Mouse (Mus musculus) small intestine, adult 2 months (tissue): ENCODE measurements around the gene St7. TPM values are rescaled to one million over a fixed set of nuclear protein-coding genes. Genes with fewer than 3 reads are reported as not detected.

Source experiments
- H3K27ac ChIP-seq: fragments of 200-500 bp; 2 replicates; pipeline ENCODE4 v1.5.1; 2012; ENCODE audit warnings: low read depth, low read length, control low read depth, inconsistent platforms; ENCODE audit not compliant: insufficient read depth
- H3K27me3 ChIP-seq: fragments of 200-500 bp; 2 replicates; pipeline ENCODE4 v1.6.1; 2012; ENCODE audit warnings: mild to moderate bottlenecking, moderate library complexity, low read length, inconsistent platforms; ENCODE audit not compliant: control insufficient read depth, insufficient read depth
- H3K36me3 ChIP-seq: fragments of 200-500 bp; 2 replicates; pipeline ENCODE4 v1.6.1; 2012; ENCODE audit warnings: mild to moderate bottlenecking, low read length, control low read depth, inconsistent platforms; ENCODE audit not compliant: control insufficient read depth, insufficient read depth
- H3K4me1 ChIP-seq: fragments of 200-500 bp; 2 replicates; pipeline ENCODE4 v1.6.1; 2012; ENCODE audit warnings: low read length, inconsistent platforms, mixed read lengths; ENCODE audit not compliant: control insufficient read depth, insufficient read depth, insufficient read length
- H3K4me3 ChIP-seq: fragments of 200-500 bp; 2 replicates; pipeline ENCODE4 v1.5.1; 2012; ENCODE audit warnings: low read depth, mild to moderate bottlenecking, control low read depth, inconsistent platforms, low read length, moderate library complexity
- CTCF ChIP-seq: fragments of 200-500 bp; IDR thresholded peaks from 2 replicates; pipeline ENCODE4 v1.5.1; 2012; ENCODE audit warnings: low read depth, mild to moderate bottlenecking, control low read depth, inconsistent platforms, low read length, moderate library complexity, mixed read lengths; ENCODE audit not compliant: insufficient replicate concordance, insufficient read length; ENCODE audit errors: extremely low read depth
- POLR2A ChIP-seq: fragments of 200-500 bp; IDR thresholded peaks from 2 replicates; pipeline ENCODE4 v1.6.1; 2012; ENCODE audit warnings: low read depth, mild to moderate bottlenecking, control low read depth, inconsistent platforms, low read length, moderate library complexity
- WGBS: fragments of 180-500 bp; shearing (Covaris S2); methylation state at CpG from one replicate; pipeline ENCODE4 v1.1.7; 2018; 5-methylcytosine and 5-hydroxymethylcytosine counted together
- polyA plus RNA-seq: library from polyadenylated mRNA; depleted of rRNA; stranded (reverse); fragments of >200 nt; gene quantifications from 2 replicates; pipeline ENCODE4 v1.2.3, GENCODE M21; 2012

Gene St7
- polyA plus RNA-seq, 1 experiment = 3.3 TPM

- no peak for TF ChIP-seq POLR2A
- no peak for TF ChIP-seq CTCF
- no peak overlapping the region for H3K4me3 ChIP-seq
- H3K36me3 ChIP-seq = no peaks in the 10 kb centered on the region
- no peaks in the 10 kb centered on the region for H3K27me3 ChIP-seq
- no peak overlapping the region for H3K27ac ChIP-seq
- H3K4me1 ChIP-seq = no peaks in the 10 kb centered on the region
- 18% methylated on average over 3 of the region's 3 CpGs for WGBS
These were observed 150.0 kb downstream of the St7 start for GRCm38 (mm10) chr6:17842759-17843158.

DNA sequence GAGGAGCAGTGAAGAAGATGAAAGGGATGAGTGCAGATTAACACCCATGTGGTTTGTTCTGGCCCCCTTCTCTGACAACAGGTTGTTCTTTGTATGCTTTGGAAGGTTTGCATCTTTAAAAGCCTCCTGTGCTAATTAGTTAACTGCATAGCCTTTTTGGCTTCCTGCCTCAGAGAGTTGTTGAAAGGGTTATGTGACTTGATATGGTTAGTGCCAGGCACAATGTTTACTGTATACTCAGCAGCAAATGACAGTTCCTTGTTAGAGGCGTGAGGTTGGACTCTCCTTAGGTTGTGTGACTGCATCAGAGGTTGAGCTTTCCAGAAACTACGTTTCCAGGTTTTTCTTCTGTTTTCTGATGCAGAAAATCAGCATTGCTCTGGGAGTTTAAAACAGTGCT lies 158.6 kb downstream of the St7 start:
- 66% methylated on average over 2 of the region's 2 CpGs for WGBS
- no peak for TF ChIP-seq CTCF
- no peak for TF ChIP-seq POLR2A

DNA sequence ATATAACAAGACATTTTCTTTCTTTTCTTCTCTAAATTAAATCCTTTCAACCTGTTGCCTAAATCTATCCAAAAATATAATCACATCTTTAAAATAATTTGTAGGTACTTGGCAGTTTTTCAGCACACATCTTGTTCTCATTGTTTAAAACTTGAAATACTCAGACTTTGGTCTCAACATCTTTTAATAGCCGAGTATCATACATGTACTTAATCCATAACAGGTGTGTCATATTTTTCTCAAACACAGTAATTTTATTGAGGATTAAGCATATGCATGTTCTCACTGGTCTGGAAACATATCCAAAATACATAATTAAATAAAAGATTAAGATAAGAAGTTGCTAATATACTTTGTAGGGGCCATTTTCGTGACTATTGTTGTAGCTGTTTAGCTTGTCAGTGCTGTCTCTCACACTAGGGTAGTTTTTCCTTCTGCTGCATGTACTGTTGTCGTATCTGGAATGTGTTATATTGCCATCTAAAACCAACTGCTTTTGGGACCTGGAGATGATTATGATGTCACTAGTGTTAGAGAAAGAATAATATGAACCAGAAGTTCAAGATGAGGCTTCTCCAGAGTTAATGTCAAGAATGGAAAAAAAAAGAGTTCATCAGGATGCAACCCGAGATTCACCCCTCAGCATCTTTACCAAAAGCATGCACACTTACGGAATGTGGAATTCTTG lies 161.0 kb downstream of the St7 start:
- 87% methylated on average over 5 of the region's 5 CpGs for whole genome bisulfite sequencing
- H3K36me3 ChIP-seq = no peaks in the 10 kb centered on the region
- no peaks in the 10 kb centered on the region for H3K4me1 ChIP-seq
- no peaks in the 10 kb centered on the region for H3K27me3 ChIP-seq
- H3K27ac ChIP-seq = no peak overlapping the region
- TF ChIP-seq POLR2A = no peak
- TF ChIP-seq CTCF = no peak
- H3K4me3 ChIP-seq = no peak overlapping the region

More for the DNA sequence above, 158.6 kb downstream of the St7 start:
- no peak overlapping the region for H3K27ac ChIP-seq
- no peaks in the 10 kb centered on the region for H3K36me3 ChIP-seq
- no peaks in the 10 kb centered on the region for H3K27me3 ChIP-seq
- H3K4me3 ChIP-seq = no peak overlapping the region
- no peaks in the 10 kb centered on the region for H3K4me1 ChIP-seq

- Histone ChIP-seq H3K4me3 (no peak overlapping the region), H3K27me3 (no peaks in the 10 kb centered on the region), H3K36me3 (no peaks in the 10 kb centered on the region), H3K27ac (no peak overlapping the region), H3K4me1 (no peaks in the 10 kb centered on the region)
- 96% methylated on average over 2 of the region's 2 CpGs for WGBS
- no peak for TF ChIP-seq CTCF
These were observed 162.9 kb downstream of the St7 start for GRCm38 (mm10) chr6:17855616-17856015.

DNA sequence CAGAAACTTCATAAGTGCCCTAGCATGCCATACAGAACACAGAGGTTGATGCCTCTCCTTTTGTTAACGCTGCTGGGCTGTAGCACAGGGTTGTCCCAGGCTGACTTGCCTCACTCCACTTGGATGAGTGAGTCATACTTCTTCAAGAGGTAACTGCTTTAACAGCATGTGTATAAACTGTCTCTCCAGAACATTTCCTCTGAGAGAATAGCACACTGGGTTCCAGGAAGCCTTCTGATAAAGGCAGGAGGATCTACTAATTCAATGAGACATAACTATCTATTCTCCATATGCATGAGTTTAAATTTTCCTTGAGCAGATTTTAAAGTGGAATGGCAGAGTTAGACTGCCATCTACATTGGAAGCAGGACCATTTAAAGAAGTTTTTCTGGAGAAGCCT lies 166.8 kb downstream of the St7 start:
- no peaks in the 10 kb centered on the region for H3K27me3 ChIP-seq
- no peaks in the 10 kb centered on the region for H3K4me1 ChIP-seq
- TF ChIP-seq CTCF (no peak), POLR2A (no peak)
- WGBS = 95% methylated on average over 1 of the region's 1 CpGs
- H3K4me3 ChIP-seq = no peak overlapping the region
- no peak overlapping the region for H3K27ac ChIP-seq
- H3K36me3 ChIP-seq = no peaks in the 10 kb centered on the region

DNA sequence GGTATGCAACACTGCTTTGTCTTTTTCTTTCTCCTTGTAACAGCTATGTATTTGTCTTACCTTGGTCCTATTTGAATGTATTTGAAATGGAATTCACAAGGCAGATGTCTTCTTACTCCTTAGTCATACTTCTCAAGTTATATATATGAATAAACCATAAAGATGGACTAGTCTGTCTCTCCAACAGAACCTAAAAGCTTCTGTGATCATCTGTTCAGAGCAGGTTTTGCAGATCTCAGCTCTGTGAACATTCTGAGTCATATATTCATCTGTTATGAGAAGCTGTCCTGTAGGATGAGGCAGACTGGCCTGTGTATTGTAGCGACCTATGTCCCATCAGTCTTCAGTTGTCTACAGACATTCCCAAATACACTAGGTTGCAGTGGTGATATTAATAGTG lies 167.7 kb downstream of the St7 start:
- Histone ChIP-seq H3K4me3 (no peak overlapping the region), H3K27me3 (no peaks in the 10 kb centered on the region), H3K4me1 (no peaks in the 10 kb centered on the region), H3K36me3 (no peaks in the 10 kb centered on the region), H3K27ac (no peak overlapping the region)
- no peak for TF ChIP-seq CTCF
- no peak for TF ChIP-seq POLR2A
- 88% methylated on average over 1 of the region's 1 CpGs for WGBS

DNA sequence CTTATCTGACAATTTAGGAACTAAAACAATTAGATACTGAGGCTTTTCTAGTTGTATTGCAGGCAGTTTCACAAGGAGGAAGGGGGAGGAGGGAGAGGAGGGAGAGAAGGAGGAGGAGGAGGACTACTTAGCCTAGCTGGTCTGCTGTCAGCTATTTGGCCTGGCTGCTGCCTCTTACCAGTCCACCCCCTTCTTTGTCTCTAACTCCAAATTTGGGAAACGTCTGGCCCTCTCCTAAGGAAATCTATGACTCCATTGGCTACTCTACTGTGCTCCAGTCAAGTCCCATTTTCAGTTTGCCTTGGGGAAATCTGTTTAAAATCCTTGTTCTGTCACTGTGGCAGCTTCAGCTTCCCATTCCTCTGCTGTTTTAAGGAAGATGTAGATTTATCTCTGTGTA lies 175.1 kb downstream of the St7 start:
- H3K36me3 ChIP-seq = no peaks in the 10 kb centered on the region
- no peak for TF ChIP-seq CTCF
- TF ChIP-seq POLR2A = no peak
- no peaks in the 10 kb centered on the region for H3K4me1 ChIP-seq
- H3K27ac ChIP-seq = no peak overlapping the region
- 71% methylated on average over 1 of the region's 1 CpGs for WGBS
- no peak overlapping the region for H3K4me3 ChIP-seq
- no peaks in the 10 kb centered on the region for H3K27me3 ChIP-seq
